Mouse (Mus musculus) hindbrain, embryonic 12.5 days (tissue): ENCODE data around the gene Casc1. TPM values are rescaled to one million over a fixed set of nuclear protein-coding genes. Genes with fewer than 3 reads are reported as not detected.

Experiments used
- ATAC-seq: fragments of 200-750 bp; cut with Nextera tagmentation; 2 replicates; pipeline ENCODE4 v1.8.0; 2017; ENCODE audit warnings: moderate TSS enrichment; ENCODE audit not compliant: low FRiP score
- H3K27ac ChIP-seq: fragments of 300-500 bp; sonication (generic); 2 replicates; pipeline ENCODE4 v1.5.1; 2016; ENCODE audit warnings: mild to moderate bottlenecking
- H3K27me3 ChIP-seq: fragments of 300-500 bp; sonication (generic); 2 replicates; pipeline ENCODE4 v1.6.1; 2016; ENCODE audit warnings: mild to moderate bottlenecking
- H3K36me3 ChIP-seq: fragments of 300-500 bp; sonication (generic); 2 replicates; pipeline ENCODE4 v1.6.1; 2016; ENCODE audit warnings: mild to moderate bottlenecking
- H3K4me1 ChIP-seq: fragments of 300-500 bp; sonication (generic); 2 replicates; pipeline ENCODE4 v1.6.1; 2016
- H3K4me2 ChIP-seq: fragments of 300-500 bp; sonication (generic); replicated peaks from 2 replicates; pipeline ENCODE4 v1.6.1; 2016; ENCODE audit warnings: mild to moderate bottlenecking
- H3K4me3 ChIP-seq: fragments of 300-500 bp; sonication (generic); 2 replicates; pipeline ENCODE4 v1.5.1; 2016; ENCODE audit warnings: mild to moderate bottlenecking
- H3K9ac ChIP-seq: fragments of 300-500 bp; sonication (generic); 2 replicates; pipeline ENCODE4 v1.6.1; 2016; ENCODE audit warnings: mild to moderate bottlenecking, moderate library complexity
- H3K9me3 ChIP-seq: fragments of 300-500 bp; sonication (generic); replicated peaks from 2 replicates; pipeline ENCODE4 v1.6.1; 2016; ENCODE audit warnings: mild to moderate bottlenecking
- WGBS: fragments of 180-500 bp; shearing (Covaris S2); methylation state at CpG from one replicate; pipeline ENCODE4 v1.1.7; 2016; 5-methylcytosine and 5-hydroxymethylcytosine counted together
- polyA plus RNA-seq: library from polyadenylated mRNA; unstranded; fragments of >200 nt; fragmentation: Nextera tagmentation; extraction: Ambion mirVana; gene quantifications from 2 replicates; pipeline ENCODE4 v1.2.1, GENCODE M21; 2016

The Casc1 gene
- polyA plus RNA-seq, 1 experiment from 2014 or later: 1.7 TPM

- Histone ChIP-seq H3K27me3 (no peaks in the 10 kb centered on the region), H3K9me3 (no peaks in the 10 kb centered on the region), H3K4me3 (no peak overlapping the region), H3K9ac (no peak overlapping the region), H3K27ac (no peak overlapping the region), H3K4me1 (peaks cover 7% of the 10 kb centered on the region; the same call in 1 of the 2 replicates), H3K36me3 (no peaks in the 10 kb centered on the region), H3K4me2 (no peak overlapping the region)
- WGBS: 98% methylated on average over 3 of the region's 3 CpGs
- ATAC-seq: no peak
Measured at GRCm38 (mm10) chr6:145127652-145128051, 83.2 kb downstream of the Casc1 start.

DNA sequence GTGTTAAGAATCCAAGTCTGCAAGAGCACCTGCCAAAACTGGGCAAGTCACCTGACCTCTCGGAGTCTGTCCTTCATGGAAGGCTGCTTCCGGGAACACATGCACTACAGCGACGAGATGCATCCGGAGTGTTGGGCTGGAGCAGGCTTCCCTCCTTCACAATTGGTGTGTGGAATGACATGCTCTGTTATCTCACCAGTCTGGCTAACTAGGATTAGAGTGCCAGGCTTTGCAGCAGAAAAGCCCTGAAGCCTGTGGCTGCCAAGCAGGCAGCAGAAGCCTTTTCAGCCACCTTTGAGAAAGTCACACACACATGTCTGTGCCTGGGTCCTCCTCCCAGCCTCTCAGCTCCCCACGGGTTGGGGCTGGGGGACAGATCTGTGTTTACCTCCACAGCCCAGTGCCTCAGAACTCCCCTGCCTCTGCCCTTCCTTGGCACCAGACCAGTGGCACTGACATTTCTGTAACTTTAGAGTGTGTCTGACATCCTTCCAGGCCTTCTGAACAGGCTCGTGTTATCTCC, 85.2 kb downstream of the Casc1 start:
- no peaks in the 10 kb centered on the region for H3K36me3 ChIP-seq
- WGBS: 73% methylated on average over 7 of the region's 7 CpGs
- no peak overlapping the region for H3K27ac ChIP-seq
- H3K27me3 ChIP-seq: no peaks in the 10 kb centered on the region
- H3K4me1 ChIP-seq: peaks cover 17% of the 10 kb centered on the region
- no peak for ATAC-seq
- no peak overlapping the region for H3K9ac ChIP-seq
- no peak overlapping the region for H3K4me2 ChIP-seq
- H3K9me3 ChIP-seq: no peaks in the 10 kb centered on the region
- H3K4me3 ChIP-seq: no peak overlapping the region

Other genes with a start within 250 kb of the Casc1 start
- gene Bcat1, start 134.8 kb downstream of the Casc1 start, polyA plus RNA-seq: 90.5 and 91.5 TPM in 2 replicates
- gene Lrmp, start 95.4 kb downstream of the Casc1 start, polyA plus RNA-seq: 0.86 and 1.4 TPM in 2 replicates
- gene Etfrf1, start 129 bp upstream of the Casc1 start, polyA plus RNA-seq: 35.1 and 36.5 TPM in 2 replicates
- gene Kras, start 39.2 kb upstream of the Casc1 start, polyA plus RNA-seq: 109 and 116 TPM in 2 replicates